ENCODE assay signal across 26 mouse cellular contexts in genomic region chr1:175967004-175967745, GRCm38 (mm10). TPM values are rescaled to one million over a fixed set of nuclear protein-coding genes. Genes with fewer than 3 reads are reported as not detected.
A peak's percentile ranks its signal among the peaks of the same experiment; 100 is the strongest.
DNase-seq lines count a peak whose midpoint lies in the region; ATAC-seq and TF ChIP-seq lines count a peak whose summit lies in the region.
"Had no signal": no experiment of that assay in that cellular context is flagged by ENCODE, and none has a peak within 500 bp of the region (broad histone marks: within the 10 kb centered on the region; RNA-seq: fewer than 3 reads in every experiment).

No protein-coding gene starts in this region.

- 83% methylated on average over 5 of the region's 5 CpGs for WGBS in forebrain, embryonic 16.5 days
- 89% methylated on average over 5 of the region's 5 CpGs for WGBS in forebrain, embryonic 15.5 days
- 25% methylated on average over 5 of the region's 5 CpGs for WGBS in cerebellum, adult 2 months
- 78% methylated on average over 5 of the region's 5 CpGs for WGBS in intestine, postnatal 0 days

- no peak for TF ChIP-seq POLR2A in brain, embryonic 14.5 days (IDR thresholded peaks at IDR 0.05; ENCODE audit: borderline replicate concordance, extremely low read depth, insufficient read depth, insufficient read length, poor library complexity, severe bottlenecking)
- TF ChIP-seq POLR2A in cerebellum, adult 2 months (IDR thresholded peaks at IDR 0.05; ENCODE audit: borderline replicate concordance, insufficient read depth, low read length) = no peak

- ATAC-seq in forebrain, embryonic 16.5 days = 0 out of 2 replicates have a peak, but pooled peaks have one; percentile 39
- no peak for ATAC-seq in forebrain, embryonic 15.5 days (replicated peaks)
- ATAC-seq in intestine, postnatal 0 days = no peak
- ATAC-seq: CD4-positive, CD25-positive, alpha-beta regulatory T cell, adult 4 months had no signal

- no peak overlapping the region for H3K4me3 ChIP-seq in forebrain, embryonic 16.5 days (replicated peaks; ENCODE audit: low read length)
- no peak overlapping the region for H3K4me3 ChIP-seq in forebrain, embryonic 15.5 days
- H3K4me3 ChIP-seq in cerebellum, adult 2 months (replicated peaks; ENCODE audit: insufficient read depth, low read depth, low read length) = no peak overlapping the region
- H3K4me3 ChIP-seq in intestine, postnatal 0 days (ENCODE audit: low read depth, low read length) = no peak overlapping the region
- H3K4me3 ChIP-seq: embryonic facial prominence, embryonic 12.5 days; hindbrain, embryonic 12.5 days; left cerebral cortex, adult 2 months; limb, embryonic 10.5 days; myocyte; neural tube, embryonic 13.5 days had no signal

- TF ChIP-seq CTCF in brain, embryonic 14.5 days (IDR thresholded peaks at IDR 0.05; ENCODE audit: borderline replicate concordance, extremely low read depth, insufficient read depth, insufficient read length) = no peak
- TF ChIP-seq CTCF in cerebellum, adult 2 months (IDR thresholded peaks at IDR 0.05; ENCODE audit: borderline replicate concordance, insufficient read depth, low read depth, low read length) = no peak
- TF ChIP-seq CTCF in intestine, postnatal 0 days (IDR thresholded peaks at IDR 0.05; ENCODE audit: low read depth) = no peak

- H3K9me3 ChIP-seq in forebrain, embryonic 16.5 days (ENCODE audit: control insufficient read depth, low read length) = no peaks in the 10 kb centered on the region
- H3K9me3 ChIP-seq in forebrain, embryonic 15.5 days = no peaks in the 10 kb centered on the region
- no peaks in the 10 kb centered on the region for H3K9me3 ChIP-seq in intestine, postnatal 0 days (ENCODE audit: control insufficient read depth)
- H3K9me3 ChIP-seq: embryonic facial prominence, embryonic 12.5 days; hindbrain, embryonic 12.5 days; limb, embryonic 10.5 days; neural tube, embryonic 13.5 days had no signal

- H3K4me1 ChIP-seq in forebrain, embryonic 16.5 days (replicated peaks; ENCODE audit: control insufficient read depth, insufficient read depth, low read length) = no peaks in the 10 kb centered on the region
- H3K4me1 ChIP-seq in forebrain, embryonic 15.5 days = peaks cover 5% of the 10 kb centered on the region; the same call in 1 of the 2 replicates
- peaks cover 22% of the 10 kb centered on the region; the same call in 1 of the 2 replicates for H3K4me1 ChIP-seq in cerebellum, adult 2 months (ENCODE audit: control insufficient read depth, insufficient read depth, low read length)
- no peaks in the 10 kb centered on the region for H3K4me1 ChIP-seq in intestine, postnatal 0 days (replicated peaks; ENCODE audit: control insufficient read depth, insufficient read depth, low read length)
- H3K4me1 ChIP-seq: embryonic facial prominence, embryonic 12.5 days; hindbrain, embryonic 12.5 days; limb, embryonic 10.5 days; neural tube, embryonic 13.5 days had no signal

- DNase-seq in brain, embryonic 14.5 days (ENCODE audit: low read depth) = peak; percentile 45
- DNase-seq in cerebellum, adult 2 months = peak; percentile 80 to 93
- peak; percentile 78 to 86 for DNase-seq in cerebellum, postnatal 25 days
- no peak for DNase-seq in spleen, adult 18-20 months
- DNase-seq: gastrocnemius, postnatal 25 days; kidney, adult 8-10 months; kidney, postnatal 10 days; liver; lung, postnatal 4 days; midbrain, embryonic 14.5 days; right cerebral cortex, postnatal 4 days; thymus, adult 18-20 months; thymus, postnatal 36 days had no signal

- no peak overlapping the region for H3K27ac ChIP-seq in forebrain, embryonic 16.5 days (ENCODE audit: low read length)
- no peak overlapping the region for H3K27ac ChIP-seq in forebrain, embryonic 15.5 days (replicated peaks)
- H3K27ac ChIP-seq in cerebellum, adult 2 months (ENCODE audit: insufficient read depth, low read length) = peak overlapping the region; percentile 83
- H3K27ac ChIP-seq in intestine, postnatal 0 days (ENCODE audit: low read depth, low read length) = no peak overlapping the region
- H3K27ac ChIP-seq: embryonic facial prominence, embryonic 12.5 days; hindbrain, embryonic 12.5 days; left cerebral cortex, adult 2 months; limb, embryonic 10.5 days; neural tube, embryonic 13.5 days had no signal

- H3K36me3 ChIP-seq in forebrain, embryonic 16.5 days (ENCODE audit: control insufficient read depth, insufficient read depth) = no peaks in the 10 kb centered on the region
- no peaks in the 10 kb centered on the region for H3K36me3 ChIP-seq in forebrain, embryonic 15.5 days
- H3K36me3 ChIP-seq in intestine, postnatal 0 days (ENCODE audit: control insufficient read depth, insufficient read depth) = no peaks in the 10 kb centered on the region
- H3K36me3 ChIP-seq: embryonic facial prominence, embryonic 12.5 days; hindbrain, embryonic 12.5 days; limb, embryonic 10.5 days; neural tube, embryonic 13.5 days had no signal

- no peaks in the 10 kb centered on the region for H3K27me3 ChIP-seq in forebrain, embryonic 16.5 days (replicated peaks; ENCODE audit: control insufficient read depth, insufficient read depth, low read length)
- no peaks in the 10 kb centered on the region for H3K27me3 ChIP-seq in forebrain, embryonic 15.5 days
- no peaks in the 10 kb centered on the region for H3K27me3 ChIP-seq in cerebellum, adult 2 months (ENCODE audit: control insufficient read depth, insufficient read depth, low read length)
- no peaks in the 10 kb centered on the region for H3K27me3 ChIP-seq in intestine, postnatal 0 days (replicated peaks; ENCODE audit: control insufficient read depth, insufficient read depth, low read length)
- H3K27me3 ChIP-seq: embryonic facial prominence, embryonic 12.5 days; hindbrain, embryonic 12.5 days; neural tube, embryonic 13.5 days had no signal

- H3K4me2 ChIP-seq in forebrain, embryonic 16.5 days (ENCODE audit: low read length) = no peak overlapping the region
- no peak overlapping the region for H3K4me2 ChIP-seq in forebrain, embryonic 15.5 days (replicated peaks)
- H3K4me2 ChIP-seq in intestine, postnatal 0 days (replicated peaks; ENCODE audit: low read depth) = no peak overlapping the region
- H3K4me2 ChIP-seq: embryonic facial prominence, embryonic 12.5 days; hindbrain, embryonic 12.5 days; neural tube, embryonic 13.5 days had no signal

- H3K9ac ChIP-seq in forebrain, embryonic 16.5 days (replicated peaks; ENCODE audit: low read depth, low read length) = no peak overlapping the region
- no peak overlapping the region for H3K9ac ChIP-seq in forebrain, embryonic 15.5 days (replicated peaks)
- no peak overlapping the region for H3K9ac ChIP-seq in intestine, postnatal 0 days (ENCODE audit: low read depth, low read length)
- H3K9ac ChIP-seq: embryonic facial prominence, embryonic 12.5 days; hindbrain, embryonic 12.5 days; neural tube, embryonic 13.5 days had no signal

RNA-seq across cellular contexts. Expression of gene Rbm8a2, which starts 11.7 kb away (rescaled TPM):
- 0.47 and 0.48 TPM in 2 replicates for polyA plus RNA-seq in forebrain, embryonic 16.5 days (2015; fragmentation: Nextera tagmentation; extraction: Ambion mirVana)
- 0.37 and 0.46 TPM in 2 replicates for polyA plus RNA-seq in forebrain, embryonic 15.5 days (2015; fragmentation: Nextera tagmentation; extraction: Ambion mirVana)
- 0.08 and 0.33 TPM in 2 replicates for polyA plus RNA-seq in brain, embryonic 14.5 days (2012; rRNA removed)
- polyA plus RNA-seq in cerebellum, adult 2 months (2012; rRNA removed) = 1.2 and 1.4 TPM in 2 replicates
- 0.29 and 0.34 TPM in 2 replicates for polyA plus RNA-seq in intestine, postnatal 0 days (2015; fragmentation: Nextera tagmentation; extraction: Ambion mirVana)

RNA-seq across cellular contexts. Expression of gene Gm38100, which starts 47.0 kb away (rescaled TPM):
- 0.27 TPM in 1 of 2 replicates, not detected in the other for polyA plus RNA-seq in forebrain, embryonic 16.5 days (2015; fragmentation: Nextera tagmentation; extraction: Ambion mirVana)
- not detected in 2 replicates for polyA plus RNA-seq in forebrain, embryonic 15.5 days (2015; fragmentation: Nextera tagmentation; extraction: Ambion mirVana)
- not detected in 2 replicates for polyA plus RNA-seq in brain, embryonic 14.5 days (2012; rRNA removed)
- not detected in 2 replicates for polyA plus RNA-seq in cerebellum, adult 2 months (2012; rRNA removed)
- not detected in 2 replicates for polyA plus RNA-seq in intestine, postnatal 0 days (2015; fragmentation: Nextera tagmentation; extraction: Ambion mirVana)
- polyA plus RNA-seq: CD4-positive, CD25-positive, alpha-beta regulatory T cell, adult 4 months; hindbrain, embryonic 12.5 days; liver, embryonic 16.5 days; lung, embryonic 16.5 days; midbrain, embryonic 14.5 days; myocyte; neural tube, embryonic 13.5 days; stomach, embryonic 16.5 days had no signal

Comparison
In these comparisons a context has a peak if more than half of its experiments do, and no peak if none do; other contexts are left out.
1. DNase-seq: peak in brain, embryonic 14.5 days (single experiment), cerebellum, adult 2 months (2 of 2) and cerebellum, postnatal 25 days (2 of 2); none in spleen, adult 18-20 months (0 of 2).